Mouse (Mus musculus) stomach, postnatal 0 days (tissue): ENCODE measurements around the gene Mrc1.

ENCODE experiments used
- CTCF ChIP-seq: IDR thresholded peaks from 2 replicates; pipeline ENCODE4 v1.5.1; 2016; ENCODE audit warnings: antibody characterized with exemption, low read depth, mild to moderate bottlenecking, moderate library complexity
- EP300 ChIP-seq: optimal IDR thresholded peaks from 2 replicates; pipeline ENCODE3; 2016; ENCODE audit warnings: antibody characterized with exemption

GRCm38 (mm10) chr2:14262090-14262489 is 32.9 kb downstream of the Mrc1 start:
- no peak for TF ChIP-seq CTCF
- no peak for TF ChIP-seq EP300
